Mouse (Mus musculus) Patski (cell line): ENCODE data around the gene Rassf1. TPM values are rescaled to one million over a fixed set of nuclear protein-coding genes. Genes with fewer than 3 reads are reported as not detected.
A peak's percentile ranks its signal among the peaks of the same experiment; 100 is the strongest.

Experiments
- ATAC-seq: fragments of 100-300 bp; one replicate; pipeline ENCODE4 v1.8.0; 2021
- CTCF ChIA-PET: fragments of 350-600 bp; sonication (Branson Sonifier 250); formaldehyde crosslinking; loops from one replicate; lab custom pipeline; 2022; ENCODE audit warnings: inconsistent platforms; lab: Charles Lee
- POLR2A ChIA-PET: fragments of 350-600 bp; sonication (Branson Sonifier 250); formaldehyde crosslinking; loops from one replicate; lab custom pipeline; 2022; ENCODE audit warnings: antibody characterized with exemption, inconsistent platforms; lab: Charles Lee
- DNase-seq: peaks from one replicate; pipeline ENCODE4 v3.0.0-alpha.2; 2011; ENCODE audit warnings: low read depth, low spot score
- H3K27me3 ChIP-seq: fragments of 371-371 bp; one replicate; pipeline ENCODE4 v1.5.1; 2021
- CTCF ChIP-seq: fragments of 100-300 bp; IDR thresholded peaks from one replicate; pipeline ENCODE4 v1.5.1; 2021
- in situ Hi-C: fragments of 300-500 bp; cut with MboI; formaldehyde crosslinking; loops from 3 replicates; pipeline ENCODE4 v1.11.1; 2018; ENCODE audit warnings: low pct_unique_long_range_greater_than_20kb, mixed read lengths
- polyA plus RNA-seq: library from polyadenylated mRNA; unstranded; gene quantifications from one replicate; pipeline ENCODE4 v1.2.3, GENCODE M21; 2021

Rassf1 gene
- polyA plus RNA-seq: 51.8 TPM

- no peak for ATAC-seq
- POLR2A ChIA-PET: interaction anchor here (0.6 kb wide), 1 partner anchor 78 kb away, joined by 3 read pairs; no protein-coding TSS in a partner anchor
- H3K27me3 ChIP-seq: no peaks in the 10 kb centered on the region
- CTCF ChIA-PET: no interaction called here
- no peak for TF ChIP-seq CTCF
- DNase-seq: no peak
- in situ Hi-C loops: no loop called here
Observed at GRCm38 (mm10) chr9:107551117-107551889, at the start of gene Rassf1. Gene Rassf1, plus strand, starts transcription at chr9:107551555.

GRCm38 (mm10) chr9:107502131-107502846, 49.1 kb upstream of the Rassf1 start:
- TF ChIP-seq CTCF: no peak
- in situ Hi-C loops: no loop called here

GRCm38 (mm10) chr9:107504662-107505537, 46.5 kb upstream of the Rassf1 start:
- DNase-seq (no peak), ATAC-seq (no peak)

More at GRCm38 (mm10) chr9:107502131-107502846, 49.1 kb upstream of the Rassf1 start:
- CTCF ChIA-PET: no interaction called here
- DNase-seq (no peak), ATAC-seq (no peak)
- peaks cover 44% of the 10 kb centered on the region for H3K27me3 ChIP-seq
- POLR2A ChIA-PET: no interaction called here

GRCm38 (mm10) chr9:107508266-107508665, 43.1 kb upstream of the Rassf1 start:
- ChIA-PET CTCF (no interaction called here), POLR2A (no interaction called here)
- in situ Hi-C loops: no loop called here
- peaks cover 34% of the 10 kb centered on the region for H3K27me3 ChIP-seq
- TF ChIP-seq CTCF: no peak
- DNase-seq (no peak), ATAC-seq (no peak)

More at GRCm38 (mm10) chr9:107504662-107505537, 46.5 kb upstream of the Rassf1 start:
- TF ChIP-seq CTCF: no peak
- peaks cover 38% of the 10 kb centered on the region for H3K27me3 ChIP-seq
- ChIA-PET POLR2A (no interaction called here), CTCF (no interaction called here)
- in situ Hi-C loops: no loop called here

- ATAC-seq (no peak), DNase-seq (no peak)
- ChIA-PET CTCF (interaction anchor here (0.9 kb wide), 1 partner anchor 153 kb away, joined by 3 read pairs; no protein-coding TSS in a partner anchor), POLR2A (interaction anchor here (0.6 kb wide), 1 partner anchor 189 kb away, joined by 3 read pairs; no protein-coding TSS in a partner anchor)
- peaks cover 35% of the 10 kb centered on the region for H3K27me3 ChIP-seq
- in situ Hi-C loops: loop anchor here (5.0 kb wide), 2 partner anchors 143 to 218 kb away; no protein-coding TSS in a partner anchor
- TF ChIP-seq CTCF: no peak
Observed at GRCm38 (mm10) chr9:107510384-107511100, 40.8 kb upstream of the Rassf1 start.

GRCm38 (mm10) chr9:107511436-107511835, 39.9 kb upstream of the Rassf1 start:
- DNase-seq (peak; percentile 30), ATAC-seq (no peak)
- no peak for TF ChIP-seq CTCF
- ChIA-PET CTCF (interaction anchor here (0.9 kb wide), 1 partner anchor 153 kb away, joined by 3 read pairs; no protein-coding TSS in a partner anchor), POLR2A (no interaction called here)
- H3K27me3 ChIP-seq: peaks cover 35% of the 10 kb centered on the region
- in situ Hi-C loops: loop anchor here (5.0 kb wide), 2 partner anchors 144 to 219 kb away; no protein-coding TSS in a partner anchor

GRCm38 (mm10) chr9:107512326-107512725, 39.0 kb upstream of the Rassf1 start:
- H3K27me3 ChIP-seq: peaks cover 35% of the 10 kb centered on the region
- no peak for ATAC-seq

GRCm38 (mm10) chr9:107514303-107514955, 36.9 kb upstream of the Rassf1 start:
- ATAC-seq (no peak), DNase-seq (no peak)
- CTCF ChIA-PET: no interaction called here
- POLR2A ChIA-PET: no interaction called here
- in situ Hi-C loops: loop anchor here (5.0 kb wide), 2 partner anchors 147 to 222 kb away; no protein-coding TSS in a partner anchor
- peaks cover 28% of the 10 kb centered on the region for H3K27me3 ChIP-seq
- TF ChIP-seq CTCF: no peak

More at GRCm38 (mm10) chr9:107512326-107512725, 39.0 kb upstream of the Rassf1 start:
- in situ Hi-C loops: loop anchor here (5.0 kb wide), 2 partner anchors 145 to 220 kb away; no protein-coding TSS in a partner anchor
- DNase-seq: no peak
- no peak for TF ChIP-seq CTCF
- ChIA-PET POLR2A (no interaction called here), CTCF (no interaction called here)

- DNase-seq (no peak), ATAC-seq (no peak)
- peaks cover 33% of the 10 kb centered on the region for H3K27me3 ChIP-seq
- CTCF ChIA-PET: no interaction called here
- POLR2A ChIA-PET: no interaction called here
- in situ Hi-C loops: no loop called here
- TF ChIP-seq CTCF: no peak
Observed at GRCm38 (mm10) chr9:107520331-107520730, 31.0 kb upstream of the Rassf1 start.
